Mouse (Mus musculus) effector memory CD4-positive, alpha-beta T cell, adult 5 months (primary cell): ENCODE measurements around the gene Elof1. TPM values are rescaled to one million over a fixed set of nuclear protein-coding genes. Genes with fewer than 3 reads are reported as not detected.

Source experiments
- polyA plus RNA-seq: library from polyadenylated mRNA; unstranded; fragments of 100-300 nt; shearing (Covaris generic); gene quantifications from one replicate; pipeline ENCODE4 v1.2.1, GENCODE M21; 2017

The Elof1 gene
- polyA plus RNA-seq: 26.1 TPM

DNA sequence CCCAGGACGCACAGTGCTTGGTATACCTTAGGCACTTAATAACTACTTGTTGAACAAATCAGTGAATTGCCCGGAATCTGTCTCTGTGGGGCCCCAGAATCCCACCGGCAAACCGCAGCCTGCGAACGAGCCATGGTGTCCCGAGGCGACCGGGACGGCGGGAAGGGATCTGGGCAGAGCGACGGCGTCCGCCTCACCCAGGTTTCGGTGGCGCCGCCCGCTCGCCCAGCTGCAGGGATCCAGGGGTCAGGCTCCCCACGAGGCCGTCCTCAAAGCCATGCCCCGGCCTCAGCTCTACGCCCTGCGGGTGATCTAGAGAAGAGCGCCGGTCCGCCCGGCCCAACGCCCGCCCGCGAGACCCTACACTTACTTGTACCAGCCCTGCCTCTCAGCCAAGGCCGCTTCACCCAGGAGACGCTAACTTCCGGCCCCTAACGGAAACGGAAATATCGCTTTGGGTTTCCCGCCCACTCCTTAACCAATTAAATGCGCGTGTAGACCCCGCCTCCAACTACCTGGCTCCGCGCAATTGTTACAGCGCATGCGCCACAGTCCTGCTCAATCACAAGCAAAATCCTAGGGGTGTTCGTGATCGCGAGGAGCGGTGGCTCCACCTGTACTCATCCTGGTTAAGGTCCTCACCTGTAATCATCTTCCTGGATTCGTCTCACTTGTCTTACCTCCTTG lies at the start of gene Elof1:
Elof1 (minus strand) TSS at position 433 of the 687 bp plus-strand sequence.

DNA sequence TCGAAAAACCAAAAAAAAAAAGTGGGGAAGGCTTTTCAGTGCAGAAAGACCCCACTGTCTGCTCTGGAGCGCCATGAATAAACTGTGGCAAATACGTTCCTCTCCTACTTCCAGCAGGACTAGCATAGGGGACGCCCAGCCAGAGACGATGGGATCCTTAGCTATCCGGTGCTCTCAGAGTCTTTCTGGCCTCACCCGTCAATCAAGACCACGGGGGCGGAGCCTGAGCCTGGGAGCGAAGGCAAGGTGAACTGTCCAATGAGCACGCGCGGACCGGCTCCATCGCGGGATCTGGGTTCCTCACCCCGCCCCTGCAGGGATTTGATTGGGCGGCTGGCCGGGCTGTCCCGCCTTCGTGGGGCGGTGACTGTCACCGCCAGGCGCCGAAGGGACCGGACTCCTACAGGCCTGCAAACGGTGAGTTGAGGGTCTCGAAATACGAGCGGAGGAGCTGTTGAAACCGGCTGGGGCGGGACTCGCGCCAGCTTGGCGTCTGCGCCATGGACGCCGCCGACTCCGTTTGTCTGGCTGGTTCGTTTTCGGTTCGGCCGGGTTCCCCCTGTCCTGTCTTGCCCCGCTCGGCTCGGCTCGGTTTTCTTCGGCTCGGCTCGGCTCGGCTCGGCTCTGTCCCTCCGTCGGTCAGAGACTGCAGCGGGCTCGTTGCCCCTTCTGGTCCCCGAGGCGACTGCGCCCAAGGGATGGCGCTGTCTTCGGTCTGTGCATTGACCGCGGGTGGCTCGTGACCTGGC lies 39.7 kb upstream of the Elof1 start, which contains the start of gene Pigyl:
Pigyl (plus strand) TSS at position 350 of the 749 bp plus-strand sequence.

DNA sequence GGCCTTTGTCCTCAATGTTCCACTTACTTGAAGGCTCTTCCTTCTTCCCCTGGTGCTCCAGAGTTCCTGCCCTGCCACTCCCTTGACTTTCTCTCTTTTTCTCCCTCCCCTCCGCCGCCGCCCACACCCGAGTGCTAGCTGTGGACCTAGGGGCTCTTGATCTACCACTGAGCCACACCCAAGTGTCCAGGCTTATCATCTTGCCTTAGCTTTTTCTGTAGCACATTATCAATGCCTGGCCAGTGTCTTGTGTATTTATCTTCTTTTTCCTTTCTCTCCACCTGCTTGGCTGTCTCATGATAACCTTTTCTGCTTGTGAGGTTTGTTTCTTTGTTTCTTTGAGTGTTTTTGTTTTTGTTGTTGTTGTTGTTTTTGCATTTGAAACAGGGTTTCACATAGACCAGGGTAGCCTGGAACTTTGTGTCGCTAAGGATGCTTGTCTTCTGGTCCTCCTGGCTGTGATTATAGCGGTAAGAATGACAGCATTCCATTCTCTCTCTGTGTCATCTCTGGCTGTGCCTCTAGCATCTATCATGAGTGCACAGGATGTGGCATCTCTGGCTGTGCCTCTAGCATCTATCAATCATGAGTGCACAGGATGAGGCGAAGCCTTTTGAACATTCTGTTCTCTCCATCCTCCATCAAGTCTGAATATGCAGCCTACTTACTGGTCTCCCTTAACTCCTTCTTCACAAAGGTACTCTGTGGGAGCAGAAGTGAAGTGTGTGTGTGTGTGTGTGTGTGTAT lies 18.8 kb upstream of the Elof1 start, which contains the start of gene Acp5:
Acp5 (minus strand) TSS at position 68 of the 747 bp plus-strand sequence.

DNA sequence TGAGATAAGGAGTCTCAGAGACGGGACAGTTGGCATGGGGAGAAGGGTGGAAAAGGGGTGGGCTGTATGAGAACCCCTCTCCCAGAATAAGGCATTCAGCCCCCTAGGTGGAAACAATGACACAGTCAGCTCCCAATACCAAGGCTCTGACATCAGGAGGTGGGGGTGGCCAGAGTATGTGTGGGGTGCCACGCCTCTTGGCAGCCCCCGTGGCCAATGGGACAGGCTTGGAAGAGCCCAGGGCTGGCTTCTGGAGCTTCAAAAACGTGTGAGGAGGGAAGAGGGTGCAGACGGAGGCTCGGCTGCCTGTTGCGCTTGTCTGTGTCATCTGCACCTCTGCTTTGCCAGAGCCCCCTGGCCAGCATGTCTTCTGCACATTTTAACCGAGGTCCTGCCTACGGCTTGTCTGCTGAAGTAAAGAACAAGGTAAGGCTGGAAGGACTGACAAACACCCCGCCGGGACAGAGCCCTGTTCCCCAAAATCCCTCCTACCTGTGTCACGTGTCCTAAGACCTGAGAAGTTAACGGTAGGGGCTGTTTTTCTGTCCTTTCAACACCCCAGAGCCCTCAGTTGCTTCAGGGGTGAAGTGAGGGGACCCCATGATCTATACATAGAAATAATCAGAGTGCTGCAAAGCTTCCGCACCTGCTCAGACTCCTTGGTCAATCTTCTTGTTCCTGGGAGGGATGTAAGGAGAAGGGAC lies 17.8 kb downstream of the Elof1 start, which contains the start of gene Cnn1:
Cnn1 (plus strand) TSS at position 224 of the 704 bp plus-strand sequence.

DNA sequence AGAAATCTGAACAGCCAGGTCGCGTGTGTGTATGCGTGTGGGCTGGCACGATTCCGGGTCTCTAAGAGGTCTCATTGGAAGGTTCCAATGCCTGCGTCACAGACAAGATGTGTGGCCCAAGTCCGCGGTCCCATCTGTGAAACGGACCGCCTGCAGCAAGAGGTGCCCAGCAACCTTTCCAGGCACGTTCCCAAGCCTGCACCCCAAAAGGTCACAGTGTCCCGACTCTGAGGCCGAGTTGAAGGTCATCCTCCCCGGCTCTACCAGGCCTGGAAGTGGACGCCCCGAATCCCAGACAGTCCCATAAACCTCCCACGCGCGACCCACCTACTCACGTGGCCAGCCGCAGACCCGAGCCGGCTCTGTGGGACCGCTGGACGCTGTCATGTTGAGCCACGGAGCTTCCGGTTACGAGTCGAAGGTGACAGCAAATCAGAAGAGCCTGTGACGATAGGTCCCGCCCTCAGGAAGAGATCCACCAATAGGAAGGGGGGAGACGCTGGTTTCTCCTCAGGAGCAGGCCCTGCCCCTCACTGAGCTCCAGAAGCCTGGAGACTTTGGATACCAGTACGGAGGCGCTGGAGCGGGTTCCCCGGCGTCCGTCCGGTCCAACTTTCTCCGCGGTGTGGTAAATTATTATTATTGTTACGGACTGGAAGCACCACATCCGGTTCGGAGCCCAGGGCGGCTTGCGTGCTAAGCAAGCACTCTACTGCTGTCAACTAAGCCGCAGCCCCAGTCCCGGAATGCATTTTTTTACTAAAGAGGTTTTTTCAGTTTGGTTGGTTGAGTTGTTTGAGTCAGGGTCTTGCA lies 31.7 kb downstream of the Elof1 start, which contains the start of gene Ecsit:
Ecsit (minus strand) TSS at position 417 of the 813 bp plus-strand sequence.

DNA sequence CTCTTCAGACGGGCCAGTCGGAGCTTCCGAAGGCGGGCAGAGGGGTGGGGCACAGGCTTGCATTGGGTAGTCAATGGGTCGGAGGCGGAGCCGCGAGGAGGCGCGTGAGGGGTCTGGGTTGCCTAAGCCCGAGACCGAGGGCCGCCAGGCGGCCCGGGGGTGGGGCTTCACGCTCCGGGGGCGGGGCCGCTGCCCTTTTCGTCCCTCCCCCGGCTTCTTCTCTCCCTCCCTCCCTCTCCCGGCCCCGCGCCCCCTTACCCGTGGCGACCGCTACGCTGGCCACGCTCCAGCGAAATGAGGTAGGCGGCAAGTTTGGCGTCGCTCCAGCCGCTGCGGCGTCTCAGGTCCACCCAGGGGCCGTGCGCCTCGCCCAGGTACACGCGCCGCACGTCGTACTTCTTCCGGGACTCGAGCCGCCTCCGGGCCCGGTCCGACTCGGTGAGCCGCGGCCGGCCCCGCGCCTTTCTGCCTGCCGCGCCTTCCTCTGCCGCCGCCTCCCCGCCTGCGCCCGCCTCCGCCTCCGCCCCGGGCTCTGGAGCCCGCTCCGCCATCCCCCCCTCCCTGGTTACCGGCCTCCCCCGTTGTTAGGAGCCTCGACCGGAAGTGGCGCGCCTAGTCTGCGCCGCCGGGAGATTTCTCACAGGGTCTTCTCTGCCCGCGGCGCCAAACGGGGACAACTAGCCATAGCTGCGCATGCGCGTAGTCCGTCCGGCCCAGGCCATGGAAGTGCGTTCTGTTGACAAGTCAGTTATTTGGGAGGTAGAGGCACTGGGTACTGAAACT lies 46.0 kb downstream of the Elof1 start, which contains the start of the genes Gm49318 and Zfp653:
Gm49318 (minus strand) TSS at position 469 of the 783 bp plus-strand sequence.
Zfp653 (minus strand) TSS at position 586 of the 783 bp plus-strand sequence.

Other genes with a start within 250 kb of the Elof1 start
- gene Rab3d, start 199.0 kb downstream of the Elof1 start, polyA plus RNA-seq: 8.0 TPM
- gene Ccdc159, start 189.7 kb downstream of the Elof1 start, polyA plus RNA-seq: not detected
- gene Tmem205, start 189.6 kb downstream of the Elof1 start, polyA plus RNA-seq: 0.90 TPM
- gene Plppr2, start 180.1 kb downstream of the Elof1 start, polyA plus RNA-seq: 1.9 TPM
- gene Swsap1, start 161.4 kb downstream of the Elof1 start, polyA plus RNA-seq: 4.7 TPM
- not detected for gene Epor, start 153.7 kb downstream of the Elof1 start, polyA plus RNA-seq
- not detected for gene Rgl3, start 127.7 kb downstream of the Elof1 start, polyA plus RNA-seq
- gene Ccdc151, start 114.5 kb downstream of the Elof1 start, polyA plus RNA-seq: not detected
- 60.3 TPM for gene Prkcsh, start 114.4 kb downstream of the Elof1 start, polyA plus RNA-seq
- gene Elavl3, start 65.1 kb downstream of the Elof1 start, polyA plus RNA-seq: 0.12 TPM
- not detected for gene Gm49318, start 45.9 kb downstream of the Elof1 start, polyA plus RNA-seq
- gene Zfp653, start 45.8 kb downstream of the Elof1 start, polyA plus RNA-seq: 24.9 TPM
- gene Ecsit, start 31.7 kb downstream of the Elof1 start, polyA plus RNA-seq: 26.0 TPM
- gene Cnn1, start 18.0 kb downstream of the Elof1 start, polyA plus RNA-seq: not detected
- 159 TPM for gene Acp5, start 18.5 kb upstream of the Elof1 start, polyA plus RNA-seq
- gene Pigyl, start 39.7 kb upstream of the Elof1 start, polyA plus RNA-seq: 10.1 TPM
- not detected for gene Zfp872, start 70.9 kb upstream of the Elof1 start, polyA plus RNA-seq
- 50.9 TPM for gene Zfp809, start 108.5 kb upstream of the Elof1 start, polyA plus RNA-seq
- 1.5 TPM for gene Zfp599, start 142.7 kb upstream of the Elof1 start, polyA plus RNA-seq
- 11.3 TPM for gene Zfp810, start 190.5 kb upstream of the Elof1 start, polyA plus RNA-seq